Mouse (Mus musculus): ENCODE measurements around the gene Mettl22.

- TF ChIP-seq ZC3H11A (IDR thresholded peaks at IDR 0.05; ENCODE audit: borderline replicate concordance, low read depth, low read length) (no peak), HCFC1 (IDR thresholded peaks at IDR 0.05; ENCODE audit: borderline replicate concordance, insufficient read depth, low read length) (no peak), ZNF384 (IDR thresholded peaks at IDR 0.05; ENCODE audit: low read depth, low read length) (no peak)
These were observed 64.0 kb downstream of the Mettl22 start for GRCm38 (mm10) chr16:8534466-8535200.
